Mouse (Mus musculus) lung, adult 2 months (tissue): Measurements from ENCODE around the gene Cacna1e.

ENCODE experiments used
- CTCF ChIP-seq: fragments of 200-500 bp; IDR thresholded peaks from 2 replicates; pipeline ENCODE4 v1.5.1; 2011; ENCODE audit warnings: mild to moderate bottlenecking, low read length, control low read depth; ENCODE audit not compliant: insufficient read depth
- POLR2A ChIP-seq: fragments of 200-500 bp; IDR thresholded peaks from 2 replicates; pipeline ENCODE4 v1.6.1; 2011; ENCODE audit warnings: low read depth, mild to moderate bottlenecking, control low read depth, low read length, borderline replicate concordance; ENCODE audit errors: extremely low read depth

- TF ChIP-seq CTCF = no peak
- TF ChIP-seq POLR2A = no peak
Measured at GRCm38 (mm10) chr1:154805038-154805437, 79.3 kb downstream of the Cacna1e start.
